Mouse (Mus musculus): ENCODE data around the gene Ier2. TPM values are rescaled to one million over a fixed set of nuclear protein-coding genes. Genes with fewer than 3 reads are reported as not detected.
"Not testable (repeated sequence)": the region's sequence is repeated elsewhere in the genome, so short reads cannot be mapped to it uniquely, and the experiment has no call there.

The Ier2 gene
- polyA plus RNA-seq, 1 experiment from 2014 or later: 29.3 TPM

DNA sequence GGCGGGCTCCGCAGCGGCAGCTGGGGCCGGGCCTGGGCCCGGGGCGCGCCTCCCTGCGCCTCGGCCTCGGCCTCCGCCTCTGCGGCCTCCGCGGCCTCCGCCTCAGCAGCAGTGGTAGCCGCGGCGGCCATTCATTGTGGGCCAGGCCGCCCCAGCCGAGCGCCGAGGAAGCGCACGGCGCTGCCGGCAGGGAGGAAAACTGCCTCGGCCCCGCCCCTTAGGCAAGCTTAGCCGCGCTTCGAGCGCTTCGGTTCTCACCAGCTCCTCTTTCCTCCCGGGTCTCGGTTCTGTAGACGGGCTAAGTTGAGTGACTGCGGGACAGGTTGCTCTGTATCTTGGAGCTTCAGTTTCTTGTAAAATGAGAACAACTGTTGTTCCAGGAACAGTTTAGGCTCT, 25.1 kb upstream of the Ier2 start, which contains the start of gene Nacc1:
Gene Nacc1, minus strand, starts transcription at position 158 of the 396 bp plus-strand sequence.
- Histone ChIP-seq H3K9ac (ENCODE audit: low read length) (peak within 1 kb of the TSS; percentile 99), H3K9me3 (replicated peaks; ENCODE audit: control insufficient read depth, low read length) (no peaks in the 10 kb centered on the region), H3K27ac (ENCODE audit: low read depth, low read length) (peak within 1 kb of the TSS; percentile 89), H3K27me3 (replicated peaks; ENCODE audit: control insufficient read depth, insufficient read depth, low read length) (no peaks in the 10 kb centered on the region), H3K4me2 (ENCODE audit: low read length) (peak within 1 kb of the TSS; percentile 90), H3K4me3 (ENCODE audit: low read depth, low read length) (peak within 1 kb of the TSS; percentile 99), H3K4me1 (ENCODE audit: control insufficient read depth, insufficient read depth, low read length) (peaks cover 31% of the 10 kb centered on the region), H3K36me3 (ENCODE audit: control insufficient read depth, insufficient read depth, low read length) (peaks cover 26% of the 10 kb centered on the region)
- ATAC-seq (peak; percentile 85), DNase-seq (ENCODE audit: low spot score) (peak; percentile 95)
- under 1% methylated on average over 29 of the region's 37 CpGs for WGBS

DNA sequence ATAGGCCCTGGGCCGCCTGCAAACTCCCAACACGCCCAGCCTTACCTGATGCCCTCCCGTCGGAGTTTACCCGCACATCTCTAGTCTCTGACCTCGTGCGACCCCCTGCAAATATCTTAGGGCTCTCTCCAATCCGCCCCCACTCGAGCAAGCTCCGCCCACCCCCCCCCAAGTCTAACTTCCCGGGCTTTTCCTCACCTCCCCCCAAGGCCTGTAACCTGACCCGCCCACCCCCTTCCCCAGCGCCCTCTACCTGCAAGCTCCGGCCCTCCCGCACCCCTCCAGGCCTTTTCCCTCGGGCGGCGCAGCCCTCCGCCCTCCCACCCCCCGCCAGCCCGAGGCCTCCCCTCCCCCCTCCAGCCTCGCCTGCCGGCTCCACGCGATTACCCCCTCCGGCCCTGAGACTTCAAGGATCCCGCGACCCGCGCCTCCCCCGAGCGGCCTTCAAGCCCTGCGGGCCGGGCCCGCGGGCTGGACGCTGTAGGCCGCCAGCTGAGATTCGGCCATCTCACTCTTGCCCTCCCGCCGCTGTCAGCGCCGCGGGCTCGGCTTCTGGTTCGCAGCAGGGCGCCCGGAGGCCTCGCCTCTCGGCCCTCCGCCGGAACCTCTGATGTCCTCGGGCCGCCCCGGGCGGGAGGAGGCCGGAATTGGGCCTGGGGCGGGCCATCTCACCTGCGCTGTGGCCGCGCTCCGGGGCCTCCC, 24.5 kb upstream of the Ier2 start:
- DNase-seq (ENCODE audit: low spot score) (no peak), ATAC-seq (peak; percentile 26)
- H3K4me3 ChIP-seq (ENCODE audit: low read depth, low read length): peak overlapping the region; percentile 99
- peak overlapping the region; percentile 99 for H3K9ac ChIP-seq (ENCODE audit: low read length)
- no peaks in the 10 kb centered on the region for H3K9me3 ChIP-seq (replicated peaks; ENCODE audit: control insufficient read depth, low read length)
- H3K27ac ChIP-seq (ENCODE audit: low read depth, low read length): peak overlapping the region; percentile 89
- peak overlapping the region; percentile 85 for H3K4me2 ChIP-seq (ENCODE audit: low read length)
- peaks cover 31% of the 10 kb centered on the region for H3K4me1 ChIP-seq (ENCODE audit: control insufficient read depth, insufficient read depth, low read length)
- peaks cover 23% of the 10 kb centered on the region for H3K36me3 ChIP-seq (ENCODE audit: control insufficient read depth, insufficient read depth, low read length)
- whole genome bisulfite sequencing: under 1% methylated on average over 52 of the region's 62 CpGs
- H3K27me3 ChIP-seq (replicated peaks; ENCODE audit: control insufficient read depth, insufficient read depth, low read length): no peaks in the 10 kb centered on the region

DNA sequence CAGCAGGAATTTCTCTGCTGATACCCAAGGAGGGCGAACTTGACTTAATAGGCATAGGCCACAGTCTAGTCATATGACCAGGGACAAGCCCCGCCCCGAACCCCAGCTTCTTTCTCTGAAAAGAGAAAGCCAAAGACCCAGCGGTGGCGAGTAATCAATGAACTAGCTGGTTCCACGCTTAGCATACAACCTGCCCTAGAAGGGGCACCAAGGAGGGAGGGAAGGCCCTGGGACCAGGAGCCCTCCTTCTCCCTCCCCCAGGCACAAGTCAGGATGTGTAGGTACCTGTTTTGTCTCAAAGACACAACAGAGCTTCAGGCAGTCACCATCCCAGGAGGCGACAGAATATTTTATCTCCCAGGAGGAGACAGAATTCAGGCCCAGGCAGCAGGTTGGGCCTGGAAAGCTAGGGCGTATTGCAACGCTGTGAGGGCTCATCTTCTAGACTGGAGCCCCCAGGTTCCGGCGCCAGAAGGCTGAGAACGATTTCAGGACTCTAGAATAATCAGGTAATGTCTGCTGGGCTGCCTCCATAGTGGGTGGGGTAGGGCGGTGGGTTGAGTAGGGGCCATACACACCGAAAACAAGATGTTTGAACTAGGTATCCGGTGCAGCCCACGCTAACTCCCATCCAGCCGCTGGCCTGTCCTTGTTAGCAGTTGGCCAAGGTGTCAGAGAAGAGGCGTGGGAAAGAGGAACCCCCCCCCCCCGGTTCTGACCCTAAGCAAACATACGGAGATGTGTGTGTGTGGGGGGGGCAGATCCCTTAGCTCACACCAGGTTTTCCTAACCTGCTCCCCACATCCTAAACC, 23.7 kb upstream of the Ier2 start, which contains the start of gene Trmt1:
Gene Trmt1, plus strand, starts transcription at position 117 of the 812 bp plus-strand sequence.
- WGBS: 8% methylated on average over 20 of the region's 20 CpGs
- Histone ChIP-seq H3K4me3 (ENCODE audit: low read depth, low read length) (peak within 1 kb of the TSS; percentile 99), H3K9ac (ENCODE audit: low read length) (peak within 1 kb of the TSS; percentile 99), H3K27me3 (replicated peaks; ENCODE audit: control insufficient read depth, insufficient read depth, low read length) (no peaks in the 10 kb centered on the region), H3K36me3 (ENCODE audit: control insufficient read depth, insufficient read depth, low read length) (peaks cover 20% of the 10 kb centered on the region), H3K4me2 (ENCODE audit: low read length) (peak within 1 kb of the TSS; percentile 85), H3K4me1 (ENCODE audit: control insufficient read depth, insufficient read depth, low read length) (peaks cover 31% of the 10 kb centered on the region), H3K27ac (ENCODE audit: low read depth, low read length) (peak within 1 kb of the TSS; percentile 89; the same call in 1 of the 2 replicates), H3K9me3 (replicated peaks; ENCODE audit: control insufficient read depth, low read length) (no peaks in the 10 kb centered on the region)
- ATAC-seq (no peak), DNase-seq (ENCODE audit: low spot score) (no peak)

DNA sequence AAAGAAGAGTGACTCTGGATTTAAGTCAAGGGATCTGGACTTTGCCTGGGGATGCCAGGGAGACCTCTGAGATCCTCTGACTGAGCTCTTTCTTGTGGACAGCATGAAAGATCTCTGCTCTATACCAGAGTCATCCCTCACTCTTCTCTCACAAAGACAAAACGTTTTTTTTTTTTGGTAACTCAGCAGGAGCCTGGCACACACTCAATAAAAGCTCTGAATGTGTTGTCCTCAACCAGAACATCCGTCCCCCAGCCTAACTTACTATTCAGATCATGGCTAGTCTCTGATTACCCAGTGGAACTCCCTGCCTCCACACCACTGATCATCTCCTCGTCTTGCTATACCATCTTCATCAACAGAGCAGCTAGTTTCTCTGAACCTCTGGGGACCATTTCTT, 21.9 kb upstream of the Ier2 start:
- H3K9ac ChIP-seq (ENCODE audit: low read length): no peak overlapping the region
- peaks cover 24% of the 10 kb centered on the region for H3K4me1 ChIP-seq (ENCODE audit: control insufficient read depth, insufficient read depth, low read length)
- WGBS: 42% methylated on average over 3 of the region's 3 CpGs
- H3K27me3 ChIP-seq (replicated peaks; ENCODE audit: control insufficient read depth, insufficient read depth, low read length): no peaks in the 10 kb centered on the region
- peaks cover 16% of the 10 kb centered on the region for H3K36me3 ChIP-seq (ENCODE audit: control insufficient read depth, insufficient read depth, low read length)
- ATAC-seq (no peak), DNase-seq (ENCODE audit: low spot score) (no peak)
- no peak overlapping the region for H3K27ac ChIP-seq (ENCODE audit: low read depth, low read length)
- H3K4me2 ChIP-seq (ENCODE audit: low read length): no peak overlapping the region
- H3K9me3 ChIP-seq (replicated peaks; ENCODE audit: control insufficient read depth, low read length): no peaks in the 10 kb centered on the region
- H3K4me3 ChIP-seq (ENCODE audit: low read depth, low read length): no peak overlapping the region

DNA sequence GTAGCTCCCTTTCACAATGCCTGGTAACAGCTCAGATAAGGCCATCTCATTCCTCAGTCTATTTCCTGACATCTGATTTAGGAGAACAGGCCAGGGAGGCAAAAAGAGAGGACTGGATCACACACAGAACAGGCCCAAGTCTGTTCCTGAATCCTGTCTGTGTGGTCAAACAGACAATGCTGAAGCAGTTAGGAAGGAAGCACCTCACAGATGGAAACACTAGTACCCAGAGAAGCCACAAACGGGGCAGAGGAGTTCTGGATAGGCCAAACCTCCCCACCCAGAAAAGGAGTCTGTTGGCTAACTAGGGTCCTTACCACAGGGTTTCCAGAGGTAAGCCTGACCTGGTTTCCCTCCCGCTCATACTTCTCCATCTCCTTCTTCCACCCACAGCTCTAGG, 19.6 kb upstream of the Ier2 start:
- Histone ChIP-seq H3K27ac (ENCODE audit: low read depth, low read length) (no peak overlapping the region), H3K27me3 (replicated peaks; ENCODE audit: control insufficient read depth, insufficient read depth, low read length) (no peaks in the 10 kb centered on the region), H3K9ac (ENCODE audit: low read length) (no peak overlapping the region), H3K4me3 (ENCODE audit: low read depth, low read length) (no peak overlapping the region), H3K9me3 (replicated peaks; ENCODE audit: control insufficient read depth, low read length) (no peaks in the 10 kb centered on the region), H3K4me2 (ENCODE audit: low read length) (no peak overlapping the region), H3K36me3 (ENCODE audit: control insufficient read depth, insufficient read depth, low read length) (peaks cover 19% of the 10 kb centered on the region), H3K4me1 (ENCODE audit: control insufficient read depth, insufficient read depth, low read length) (peaks cover 16% of the 10 kb centered on the region)
- DNase-seq (ENCODE audit: low spot score): no peak
- WGBS: 92% methylated on average over 2 of the region's 2 CpGs
- no peak for ATAC-seq

DNA sequence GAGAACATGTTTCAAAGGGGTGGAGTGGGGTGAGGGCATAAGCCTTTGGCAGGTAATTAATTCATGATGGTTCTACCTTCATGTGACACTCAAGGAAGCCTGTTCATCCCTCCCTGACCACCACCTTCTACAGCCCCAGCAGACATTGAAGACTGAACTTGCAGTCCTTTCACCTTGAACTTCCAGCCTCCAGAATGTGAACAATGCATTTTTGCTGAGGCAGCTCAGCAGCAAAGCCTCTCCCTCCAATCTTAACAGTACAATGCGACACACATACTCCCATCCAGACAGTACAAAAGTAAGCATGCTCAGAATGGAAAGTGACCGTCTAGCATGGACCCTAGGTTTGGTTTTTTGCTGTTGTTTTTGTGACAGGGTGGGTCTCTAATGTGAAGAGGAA, 18.8 kb upstream of the Ier2 start:
- Histone ChIP-seq H3K9me3 (replicated peaks; ENCODE audit: control insufficient read depth, low read length) (no peaks in the 10 kb centered on the region), H3K4me3 (ENCODE audit: low read depth, low read length) (no peak overlapping the region), H3K27me3 (replicated peaks; ENCODE audit: control insufficient read depth, insufficient read depth, low read length) (no peaks in the 10 kb centered on the region), H3K36me3 (ENCODE audit: control insufficient read depth, insufficient read depth, low read length) (peaks cover 24% of the 10 kb centered on the region), H3K4me1 (ENCODE audit: control insufficient read depth, insufficient read depth, low read length) (peaks cover 12% of the 10 kb centered on the region), H3K9ac (ENCODE audit: low read length) (no peak overlapping the region), H3K4me2 (ENCODE audit: low read length) (no peak overlapping the region), H3K27ac (ENCODE audit: low read depth, low read length) (no peak overlapping the region)
- ATAC-seq (no peak), DNase-seq (ENCODE audit: low spot score) (no peak)
- 82% methylated on average over 2 of the region's 2 CpGs for WGBS

DNA sequence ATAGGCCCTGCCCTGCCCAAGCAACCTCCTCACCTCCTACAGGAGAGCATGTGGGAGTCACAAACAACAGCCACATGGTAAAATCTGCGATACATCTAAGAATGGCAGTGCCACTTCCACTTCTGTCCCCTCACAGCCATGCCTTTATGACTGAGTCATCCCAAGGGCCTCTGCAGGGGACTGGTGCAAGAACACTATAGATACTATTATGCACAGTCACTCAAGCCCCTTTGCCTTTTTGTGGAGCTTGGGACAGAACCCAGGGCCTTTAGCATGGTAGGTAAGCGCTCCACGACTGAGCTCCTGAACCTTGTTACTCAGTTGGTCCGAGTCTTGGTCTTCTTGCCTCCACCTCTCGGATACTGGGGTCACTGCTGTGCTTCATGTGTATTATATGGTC, 14.7 kb upstream of the Ier2 start:
- H3K4me2 ChIP-seq (ENCODE audit: low read length): no peak overlapping the region
- no peak for ATAC-seq
- no peak overlapping the region for H3K4me3 ChIP-seq (ENCODE audit: low read depth, low read length)
- 95% methylated on average over 5 of the region's 5 CpGs for WGBS
- no peaks in the 10 kb centered on the region for H3K9me3 ChIP-seq (replicated peaks; ENCODE audit: control insufficient read depth, low read length)
- DNase-seq (ENCODE audit: low spot score): no peak
- H3K4me1 ChIP-seq (ENCODE audit: control insufficient read depth, insufficient read depth, low read length): no peaks in the 10 kb centered on the region
- H3K27ac ChIP-seq (ENCODE audit: low read depth, low read length): no peak overlapping the region
- H3K36me3 ChIP-seq (ENCODE audit: control insufficient read depth, insufficient read depth, low read length): peaks cover 53% of the 10 kb centered on the region
- H3K9ac ChIP-seq (ENCODE audit: low read length): no peak overlapping the region
- no peaks in the 10 kb centered on the region for H3K27me3 ChIP-seq (replicated peaks; ENCODE audit: control insufficient read depth, insufficient read depth, low read length)

DNA sequence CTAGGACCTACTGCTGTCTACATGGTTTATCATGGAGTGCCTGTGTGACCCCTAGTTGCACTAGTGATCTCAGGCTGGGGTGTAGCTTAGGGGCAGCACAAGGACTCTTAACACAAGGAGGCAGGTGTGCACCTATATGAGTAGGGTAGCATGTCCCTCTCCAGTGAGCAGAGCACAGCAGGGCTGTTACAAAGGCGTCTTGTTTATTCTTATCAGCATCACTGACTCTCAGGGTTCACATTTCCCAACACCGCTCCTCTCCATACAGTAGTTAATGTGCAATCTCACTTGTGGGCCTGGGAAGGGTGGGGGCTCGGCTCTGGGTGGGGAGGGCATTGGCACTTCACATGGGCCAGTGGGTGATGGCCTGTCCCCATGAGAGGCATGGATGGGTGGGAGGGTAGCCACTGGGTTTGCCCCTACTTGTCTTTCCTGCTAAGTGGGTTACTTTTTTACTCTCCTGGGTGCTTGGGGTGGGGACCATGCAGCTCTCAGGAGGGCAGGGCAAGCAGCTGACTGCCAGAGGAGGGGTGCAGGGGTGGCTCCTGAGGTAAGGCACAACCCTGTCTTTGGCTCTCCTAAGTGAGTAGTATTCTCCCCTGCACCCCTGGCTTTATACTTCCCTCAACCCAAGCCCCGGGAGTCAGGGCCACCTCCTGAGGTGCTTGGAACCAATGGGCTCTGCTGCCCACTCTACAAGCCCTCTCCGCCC, 7.8 kb upstream of the Ier2 start:
- DNase-seq (ENCODE audit: low spot score); H3K27me3 ChIP-seq (replicated peaks; ENCODE audit: control insufficient read depth, insufficient read depth, low read length); H3K4me3 ChIP-seq (ENCODE audit: low read depth, low read length); H3K9me3 ChIP-seq (replicated peaks; ENCODE audit: control insufficient read depth, low read length); H3K9ac ChIP-seq (ENCODE audit: low read length); H3K4me1 ChIP-seq (ENCODE audit: control insufficient read depth, insufficient read depth, low read length); H3K4me2 ChIP-seq (ENCODE audit: low read length); ATAC-seq; H3K27ac ChIP-seq (ENCODE audit: low read depth, low read length): not testable (repeated sequence)
- WGBS: 95% methylated on average over 5 of the region's 5 CpGs
- H3K36me3 ChIP-seq (ENCODE audit: control insufficient read depth, insufficient read depth, low read length): peaks cover 63% of the 10 kb centered on the region

Data from forebrain, embryonic 14.5 days (tissue).